Mouse (Mus musculus) cortical plate, adult 2 months (tissue): ENCODE results near the gene Xrcc4.

Source experiments
- CTCF ChIP-seq: fragments of 200-500 bp; IDR thresholded peaks from 2 replicates; pipeline ENCODE4 v1.5.1; 2011; ENCODE audit warnings: mild to moderate bottlenecking, control low read depth, low read length; ENCODE audit not compliant: insufficient read depth; ENCODE audit errors: extremely low read depth
- POLR2A ChIP-seq: fragments of 200-500 bp; IDR thresholded peaks from 2 replicates; pipeline ENCODE4 v1.6.1; 2011; ENCODE audit warnings: mild to moderate bottlenecking, low read length, control low read depth; ENCODE audit not compliant: insufficient read depth; ENCODE audit errors: extremely low read depth

DNA sequence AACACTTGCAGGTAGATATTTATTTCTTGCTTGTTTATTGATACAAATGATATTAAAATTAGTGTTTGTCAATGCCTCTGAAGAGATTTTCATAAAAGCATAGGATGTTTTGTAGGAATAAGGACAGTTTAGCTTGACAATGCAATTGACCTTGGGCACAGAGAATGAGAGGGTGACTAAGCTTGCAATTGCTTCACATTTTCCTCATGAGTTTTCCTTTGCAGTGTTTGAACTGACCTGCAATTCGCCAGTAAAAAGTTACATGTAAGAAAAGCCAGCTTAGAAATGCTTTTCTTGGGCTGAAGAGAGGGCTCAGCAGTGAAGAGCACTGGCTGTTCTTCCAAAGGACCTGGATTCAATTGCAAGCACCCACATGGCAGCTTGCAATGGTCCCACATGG, 312.3 kb downstream of the Xrcc4 start:
- no peak for TF ChIP-seq POLR2A
- no peak for TF ChIP-seq CTCF
